Mouse (Mus musculus): ENCODE results near the gene Mafk.

Mafk gene

GRCm38 (mm10) chr5:139797473-139798167 is 6.3 kb downstream of the Mafk start:
- DNase-seq: peak; percentile 94

- DNase-seq: no peak
Measured at GRCm38 (mm10) chr5:139798168-139798900, 7.0 kb downstream of the Mafk start.

- no peak for DNase-seq
Measured at GRCm38 (mm10) chr5:139799041-139799440, 7.7 kb downstream of the Mafk start.

GRCm38 (mm10) chr5:139799801-139800590 is 8.7 kb downstream of the Mafk start:
- DNase-seq: no peak

GRCm38 (mm10) chr5:139801231-139801630 is 9.9 kb downstream of the Mafk start:
- no peak for DNase-seq

- DNase-seq: no peak
Measured at GRCm38 (mm10) chr5:139801880-139802279, 10.6 kb downstream of the Mafk start.

GRCm38 (mm10) chr5:139803165-139803564 is 11.9 kb downstream of the Mafk start:
- DNase-seq: no peak

- DNase-seq: peak; percentile 92
Measured at GRCm38 (mm10) chr5:139803601-139804102, 12.3 kb downstream of the Mafk start.

- no peak for DNase-seq
Measured at GRCm38 (mm10) chr5:139804107-139804551, 12.8 kb downstream of the Mafk start.

- DNase-seq: no peak
Measured at GRCm38 (mm10) chr5:139804573-139805111, 13.3 kb downstream of the Mafk start.

- no peak for DNase-seq
Measured at GRCm38 (mm10) chr5:139805924-139806323, 14.6 kb downstream of the Mafk start.

GRCm38 (mm10) chr5:139809397-139809796 is 18.1 kb downstream of the Mafk start:
- no peak for DNase-seq

GRCm38 (mm10) chr5:139811677-139812397 is 20.5 kb downstream of the Mafk start:
- DNase-seq: peak; percentile 71

GRCm38 (mm10) chr5:139812398-139813125 is 21.2 kb downstream of the Mafk start:
- DNase-seq: no peak

- DNase-seq: no peak
Measured at GRCm38 (mm10) chr5:139813126-139813490, 21.8 kb downstream of the Mafk start.

- peak; percentile 89 for DNase-seq
Measured at GRCm38 (mm10) chr5:139813963-139814381, 22.7 kb downstream of the Mafk start.

- DNase-seq: no peak
Measured at GRCm38 (mm10) chr5:139815964-139816363, 24.7 kb downstream of the Mafk start.

- DNase-seq: no peak
Measured at GRCm38 (mm10) chr5:139816445-139816844, 25.1 kb downstream of the Mafk start.

GRCm38 (mm10) chr5:139817292-139817691 is 26.0 kb downstream of the Mafk start:
- peak; percentile 20 for DNase-seq

- no peak for DNase-seq
Measured at GRCm38 (mm10) chr5:139818056-139818455, 26.7 kb downstream of the Mafk start.

- peak; percentile 82 for DNase-seq
Measured at GRCm38 (mm10) chr5:139818801-139819200, 27.5 kb downstream of the Mafk start.
